10 mouse cellular contexts compared by ENCODE assay signal in genomic region chr1:119902551-119903230, GRCm38 (mm10). TPM values are rescaled to one million over a fixed set of nuclear protein-coding genes. Genes with fewer than 3 reads are reported as not detected.
DNase-seq lines count a peak whose midpoint lies in the region; ATAC-seq lines count a peak whose summit lies in the region.
"Had no signal": no experiment of that assay in that cellular context is flagged by ENCODE, and none has a peak within 500 bp of the region (broad histone marks: within the 10 kb centered on the region; RNA-seq: fewer than 3 reads in every experiment).

No protein-coding gene starts in this region.

- H3K4me2 ChIP-seq in embryonic facial prominence, embryonic 11.5 days (ENCODE audit: low read depth, low read length), result no peak overlapping the region
- H3K4me2 ChIP-seq in limb, embryonic 11.5 days (ENCODE audit: low read depth, severe bottlenecking), result no peak overlapping the region

- no peaks in the 10 kb centered on the region for H3K27me3 ChIP-seq in embryonic facial prominence, embryonic 11.5 days (ENCODE audit: control insufficient read depth, insufficient read depth, low read length)
- H3K27me3 ChIP-seq in limb, embryonic 11.5 days (ENCODE audit: control insufficient read depth, insufficient read depth, low read length), result no peaks in the 10 kb centered on the region
- H3K27me3 ChIP-seq: Patski had no signal

- peaks cover 3% of the 10 kb centered on the region for H3K4me1 ChIP-seq in embryonic facial prominence, embryonic 11.5 days (ENCODE audit: control insufficient read depth, insufficient read depth, low read length)
- H3K4me1 ChIP-seq in limb, embryonic 11.5 days (ENCODE audit: control insufficient read depth, insufficient read depth, low read length), result peaks cover 11% of the 10 kb centered on the region; the same call in 1 of the 2 replicates

- no peak overlapping the region for H3K9ac ChIP-seq in embryonic facial prominence, embryonic 11.5 days (replicated peaks; ENCODE audit: low read length)
- H3K9ac ChIP-seq in limb, embryonic 11.5 days (ENCODE audit: low read length), result no peak overlapping the region

- no peaks in the 10 kb centered on the region for H3K36me3 ChIP-seq in embryonic facial prominence, embryonic 11.5 days (replicated peaks; ENCODE audit: control insufficient read depth, insufficient read depth, low read depth, low read length)
- no peaks in the 10 kb centered on the region for H3K36me3 ChIP-seq in limb, embryonic 11.5 days (ENCODE audit: control insufficient read depth, insufficient read depth, low read length)

- peak; percentile 41; the same call in 1 of the 2 replicates for ATAC-seq in embryonic facial prominence, embryonic 11.5 days (replicated peaks; ENCODE audit: insufficient number of reproducible peaks, low FRiP score, low TSS enrichment, low read depth)
- peak; percentile 36; the same call in 1 of the 2 replicates for ATAC-seq in limb, embryonic 11.5 days (ENCODE audit: insufficient number of reproducible peaks, low FRiP score, low TSS enrichment, low read depth)
- ATAC-seq in megakaryocyte-erythroid progenitor cell, adult 5-6 weeks (replicated peaks; ENCODE audit: low FRiP score, low TSS enrichment, poor library complexity, severe bottlenecking), result no peak
- ATAC-seq: Patski had no signal

- intact Hi-C loops in left cerebral cortex, postnatal 4 days (cut with DNase I), result no loop called here
- intact Hi-C loops in left cerebral cortex, postnatal 14 days (cut with DNase I), result no loop called here

- H3K4me3 ChIP-seq in embryonic facial prominence, embryonic 11.5 days (ENCODE audit: low read depth, low read length), result no peak overlapping the region
- H3K4me3 ChIP-seq in limb, embryonic 11.5 days (ENCODE audit: low read depth, low read length), result no peak overlapping the region

- DNase-seq in left cerebral cortex, postnatal 4 days, result peak; percentile 81
- DNase-seq in left cerebral cortex, postnatal 14 days (ENCODE audit: low spot score in 2 of 2), result no peak
- peak; percentile 18 for DNase-seq in embryonic facial prominence, embryonic 11.5 days (ENCODE audit: low spot score)
- peak; percentile 57 for DNase-seq in limb, embryonic 11.5 days (ENCODE audit: low spot score)
- peak; percentile 69 for DNase-seq in skeletal muscle tissue, adult 2 months (ENCODE audit: low read depth, low spot score)
- DNase-seq in adrenal gland, adult (ENCODE audit: inconsistent age in 2 of 2, low spot score in 1 of 2), result no peak
- no peak for DNase-seq in frontal cortex, postnatal 36 days (ENCODE audit: low spot score in 2 of 2)

- no peaks in the 10 kb centered on the region for H3K9me3 ChIP-seq in embryonic facial prominence, embryonic 11.5 days (replicated peaks; ENCODE audit: control insufficient read depth, low read length)
- H3K9me3 ChIP-seq in limb, embryonic 11.5 days (ENCODE audit: control insufficient read depth, low read length), result no peaks in the 10 kb centered on the region

- 0 out of 2 replicates have a peak overlapping the region, but pooled peaks have one; percentile 28 for H3K27ac ChIP-seq in embryonic facial prominence, embryonic 11.5 days (replicated peaks; ENCODE audit: low read depth, low read length)
- no peak overlapping the region; the same call in 1 of the 2 replicates for H3K27ac ChIP-seq in limb, embryonic 11.5 days (replicated peaks; ENCODE audit: low read depth, low read length)
- H3K27ac ChIP-seq: macrophage had no signal

- WGBS in embryonic facial prominence, embryonic 11.5 days, result 32% methylated on average over 8 of the region's 8 CpGs
- WGBS in limb, embryonic 11.5 days, result 15% methylated on average over 8 of the region's 8 CpGs

RNA-seq across cellular contexts. Expression of gene Tmem177, which starts 10.3 kb away (rescaled TPM):
- 1 to 10 TPM; 7.6 to 7.7 TPM for total RNA-seq in left cerebral cortex, postnatal 4 days (2021)
- 1 to 10 TPM; 6.2 to 7.1 TPM for total RNA-seq in left cerebral cortex, postnatal 14 days (2021)
- 7.6 and 8.0 TPM in 2 replicates for polyA plus RNA-seq in embryonic facial prominence, embryonic 11.5 days (2014; fragmentation: Nextera tagmentation; extraction: Ambion mirVana)
- polyA plus RNA-seq in limb, embryonic 11.5 days (2014; fragmentation: Nextera tagmentation; extraction: Ambion mirVana), result 8.0 and 8.2 TPM in 2 replicates
- total RNA-seq in megakaryocyte-erythroid progenitor cell, adult 5-6 weeks (2014; fragmentation: Nextera tagmentation), result 5.4 and 7.3 TPM in 2 replicates
- total RNA-seq in megakaryocyte-erythroid progenitor cell, adult 5-6 weeks (2017), result 4.9 and 5.2 TPM in 2 replicates

Comparison
In these comparisons a context has a peak if more than half of its experiments do, and no peak if none do; other contexts are left out.
1. DNase-seq: peak in left cerebral cortex, postnatal 4 days (single experiment), embryonic facial prominence, embryonic 11.5 days (single experiment), limb, embryonic 11.5 days (single experiment) and skeletal muscle tissue, adult 2 months (single experiment); none in left cerebral cortex, postnatal 14 days (0 of 2), adrenal gland, adult (0 of 2) and frontal cortex, postnatal 36 days (0 of 2).